In genomic region chr12:118620847-118621636, GRCm38 (mm10) we compare ENCODE assay signal across 10 mouse cellular contexts.
DNase-seq lines count a peak whose midpoint lies in the region; ATAC-seq lines count a peak whose summit lies in the region.
"Had no signal": no experiment of that assay in that cellular context is flagged by ENCODE, and none has a peak within 500 bp of the region (broad histone marks: within the 10 kb centered on the region; RNA-seq: fewer than 3 reads in every experiment).

No protein-coding gene starts in this region.

- H3K27ac ChIP-seq in liver, embryonic 16.5 days (ENCODE audit: low read length), result no peak overlapping the region
- H3K27ac ChIP-seq in liver, embryonic 11.5 days (ENCODE audit: low read depth, low read length), result no peak overlapping the region
- H3K27ac ChIP-seq: gastrocnemius, adult 2 months had no signal

- DNase-seq in liver, embryonic 11.5 days (ENCODE audit: low spot score), result no peak
- DNase-seq in heart, adult 9 months (ENCODE audit: low spot score in 2 of 2), result peak; percentile 11 to 22
- peak; percentile 61 for DNase-seq in heart, postnatal 4 days
- DNase-seq in kidney, postnatal 4 days, result peak; percentile 10 to 52
- DNase-seq in urinary bladder, adult 2 months (ENCODE audit: low spot score), result no peak
- DNase-seq in cerebellum, adult 18-20 months, result no peak
- DNase-seq: cerebellum, postnatal 25 days; gastrocnemius, adult 2 months had no signal

- no peak overlapping the region for H3K4me3 ChIP-seq in liver, embryonic 16.5 days (ENCODE audit: low read depth, low read length)
- H3K4me3 ChIP-seq in liver, embryonic 11.5 days (ENCODE audit: low read depth, low read length), result no peak overlapping the region
- H3K4me3 ChIP-seq: gastrocnemius, adult 2 months had no signal

- 41% methylated on average over 5 of the region's 5 CpGs for WGBS in liver, embryonic 16.5 days (ENCODE audit: insufficient replicate concordance)
- WGBS in liver, embryonic 11.5 days, result 59% methylated on average over 5 of the region's 5 CpGs

- H3K36me3 ChIP-seq in liver, embryonic 16.5 days (ENCODE audit: control insufficient read depth, insufficient read depth), result no peaks in the 10 kb centered on the region
- H3K36me3 ChIP-seq in liver, embryonic 11.5 days (ENCODE audit: control insufficient read depth, insufficient read depth, low read length), result no peaks in the 10 kb centered on the region

- H3K4me1 ChIP-seq in liver, embryonic 16.5 days (ENCODE audit: control insufficient read depth, low read depth, low read length), result no peaks in the 10 kb centered on the region
- H3K4me1 ChIP-seq in liver, embryonic 11.5 days (replicated peaks; ENCODE audit: control insufficient read depth, insufficient read depth, low read length), result no peaks in the 10 kb centered on the region

- no peaks in the 10 kb centered on the region for H3K9me3 ChIP-seq in liver, embryonic 16.5 days (replicated peaks; ENCODE audit: control insufficient read depth, low read length)
- no peaks in the 10 kb centered on the region for H3K9me3 ChIP-seq in liver, embryonic 11.5 days (ENCODE audit: control insufficient read depth, low read length)

- H3K27me3 ChIP-seq in liver, embryonic 16.5 days (ENCODE audit: control insufficient read depth, insufficient read depth, low read depth, low read length), result no peaks in the 10 kb centered on the region
- no peaks in the 10 kb centered on the region for H3K27me3 ChIP-seq in liver, embryonic 11.5 days (replicated peaks; ENCODE audit: control insufficient read depth, insufficient read depth, low read length)

- no peak overlapping the region for H3K4me2 ChIP-seq in liver, embryonic 16.5 days (ENCODE audit: low read depth, low read length)
- no peak overlapping the region for H3K4me2 ChIP-seq in liver, embryonic 11.5 days

- peak; percentile 71 for ATAC-seq in liver, embryonic 16.5 days (ENCODE audit: low read depth)
- no peak for ATAC-seq in liver, embryonic 11.5 days (replicated peaks; ENCODE audit: low FRiP score)
- ATAC-seq: hindbrain, embryonic 16.5 days had no signal

- H3K9ac ChIP-seq in liver, embryonic 16.5 days (ENCODE audit: low read depth, low read length), result no peak overlapping the region
- no peak overlapping the region for H3K9ac ChIP-seq in liver, embryonic 11.5 days (ENCODE audit: low read depth, low read length)

Comparison
In these comparisons a context has a peak if more than half of its experiments do, and no peak if none do; other contexts are left out.
1. DNase-seq: peak in heart, adult 9 months (2 of 2), heart, postnatal 4 days (single experiment) and kidney, postnatal 4 days (2 of 2); none in liver, embryonic 11.5 days (single experiment), urinary bladder, adult 2 months (single experiment) and cerebellum, adult 18-20 months (0 of 2).